Mouse (Mus musculus): Measurements from ENCODE around the gene Znhit1. TPM values are rescaled to one million over a fixed set of nuclear protein-coding genes. Genes with fewer than 3 reads are reported as not detected.

Gene Znhit1
- 86.4 and 102 TPM in 2 replicates for polyA plus RNA-seq (2015; fragmentation: Nextera tagmentation; extraction: Ambion mirVana)

- peak within 1 kb of the TSS; percentile 92 for H3K9ac ChIP-seq
- no peaks in the 10 kb centered on the region for H3K27me3 ChIP-seq
- peaks cover 58% of the 10 kb centered on the region for H3K36me3 ChIP-seq
- no peaks in the 10 kb centered on the region for H3K9me3 ChIP-seq (replicated peaks)
- H3K4me1 ChIP-seq, result peaks cover 15% of the 10 kb centered on the region
- peak within 1 kb of the TSS; percentile 92 for H3K4me3 ChIP-seq (replicated peaks)
- ATAC-seq (replicated peaks; ENCODE audit: low FRiP score), result peak; percentile 2; the same call in 1 of the 2 replicates
- 3% methylated on average over 12 of the region's 12 CpGs for WGBS
- H3K27ac ChIP-seq, result peak within 1 kb of the TSS; percentile 96
- H3K4me2 ChIP-seq, result peak within 1 kb of the TSS; percentile 91
These were observed at the start of gene Znhit1 for GRCm38 (mm10) chr5:136987934-136988271. TSS of gene Znhit1 (minus strand) at chr5:136988021.

GRCm38 (mm10) chr5:137036211-137036610 lies 48.4 kb upstream of the Znhit1 start:
- Histone ChIP-seq H3K4me2 (no peak overlapping the region), H3K9me3 (replicated peaks) (no peaks in the 10 kb centered on the region), H3K9ac (no peak overlapping the region), H3K36me3 (peaks cover 53% of the 10 kb centered on the region), H3K4me1 (peaks cover 21% of the 10 kb centered on the region), H3K27ac (no peak overlapping the region), H3K4me3 (replicated peaks) (no peak overlapping the region), H3K27me3 (peaks cover 16% of the 10 kb centered on the region)
- no peak for ATAC-seq (replicated peaks; ENCODE audit: low FRiP score)
- WGBS, result 86% methylated on average over 13 of the region's 13 CpGs

DNA sequence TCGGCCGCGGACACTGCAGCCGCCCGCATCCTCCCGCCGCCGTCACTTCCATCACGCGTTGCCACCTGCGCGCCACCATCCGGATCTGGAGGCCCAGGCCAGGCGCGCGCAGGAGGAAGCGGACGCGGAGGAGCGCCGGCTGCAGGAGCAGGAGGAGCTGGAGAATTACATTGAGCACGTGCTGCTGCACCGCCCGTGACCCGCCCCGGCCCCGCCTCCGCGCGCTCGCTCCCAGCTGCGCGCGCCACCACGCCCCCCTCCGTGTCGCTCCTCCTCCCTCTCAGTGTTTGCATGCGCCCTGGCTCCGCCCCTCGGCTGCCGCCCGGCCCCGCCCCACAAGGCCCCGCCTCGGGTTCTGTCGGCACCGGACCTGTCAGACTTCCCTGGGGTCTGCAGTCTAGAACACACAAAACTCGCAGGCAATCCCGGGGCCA lies 44.8 kb upstream of the Znhit1 start:
- Histone ChIP-seq H3K9me3 (replicated peaks) (no peaks in the 10 kb centered on the region), H3K4me2 (peak overlapping the region; percentile 100), H3K27me3 (peaks cover 51% of the 10 kb centered on the region), H3K9ac (peak overlapping the region; percentile 26; the same call in 1 of the 2 replicates), H3K4me1 (peaks cover 50% of the 10 kb centered on the region), H3K27ac (no peak overlapping the region), H3K36me3 (peaks cover 19% of the 10 kb centered on the region), H3K4me3 (replicated peaks) (peak overlapping the region; percentile 54)
- WGBS, result 1% methylated on average over 44 of the region's 49 CpGs
- peak; percentile 81 for ATAC-seq (replicated peaks; ENCODE audit: low FRiP score)

- Histone ChIP-seq H3K9ac (no peak overlapping the region), H3K9me3 (replicated peaks) (no peaks in the 10 kb centered on the region), H3K4me2 (peak overlapping the region; percentile 100), H3K27me3 (peaks cover 56% of the 10 kb centered on the region), H3K4me1 (peaks cover 50% of the 10 kb centered on the region), H3K4me3 (replicated peaks) (peak overlapping the region; percentile 54), H3K36me3 (peaks cover 13% of the 10 kb centered on the region), H3K27ac (no peak overlapping the region)
- ATAC-seq (replicated peaks; ENCODE audit: low FRiP score), result no peak
- WGBS, result under 1% methylated on average over 30 of the region's 33 CpGs
These were observed 44.2 kb upstream of the Znhit1 start for GRCm38 (mm10) chr5:137032033-137032421.

- WGBS, result under 1% methylated on average over 78 of the region's 78 CpGs
- no peak for ATAC-seq (replicated peaks; ENCODE audit: low FRiP score)
- H3K9ac ChIP-seq, result no peak overlapping the region
- H3K4me2 ChIP-seq, result peak overlapping the region; percentile 100
- H3K27ac ChIP-seq, result no peak overlapping the region
- H3K4me1 ChIP-seq, result peaks cover 50% of the 10 kb centered on the region
- peak overlapping the region; percentile 54 for H3K4me3 ChIP-seq (replicated peaks)
- peaks cover 62% of the 10 kb centered on the region for H3K27me3 ChIP-seq
- H3K9me3 ChIP-seq (replicated peaks), result no peaks in the 10 kb centered on the region
- H3K36me3 ChIP-seq, result peaks cover 6% of the 10 kb centered on the region
These were observed 43.5 kb upstream of the Znhit1 start for GRCm38 (mm10) chr5:137031076-137032032.

DNA sequence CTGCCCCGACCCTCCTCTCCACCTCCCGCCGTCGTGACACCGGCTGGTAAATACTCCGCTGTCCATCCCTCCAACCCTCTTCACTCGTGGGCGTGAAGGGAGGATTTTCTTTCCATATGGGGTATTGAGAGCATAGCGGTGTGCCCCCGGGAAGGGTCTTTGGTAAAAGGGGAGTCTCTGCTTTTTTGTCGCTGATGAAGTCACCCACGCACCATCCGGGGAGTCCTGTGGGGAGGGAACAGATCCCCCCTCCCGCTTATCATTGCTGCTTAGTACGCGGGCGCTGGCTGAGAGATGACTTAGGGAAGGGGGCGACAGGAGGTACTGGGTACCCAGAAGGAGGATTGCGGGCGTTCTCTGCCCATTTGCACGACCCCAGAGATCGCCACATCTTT lies 42.6 kb upstream of the Znhit1 start:
- no peaks in the 10 kb centered on the region for H3K36me3 ChIP-seq
- no peak overlapping the region for H3K27ac ChIP-seq
- no peaks in the 10 kb centered on the region for H3K9me3 ChIP-seq (replicated peaks)
- H3K4me1 ChIP-seq, result peaks cover 51% of the 10 kb centered on the region
- H3K4me3 ChIP-seq (replicated peaks), result peak overlapping the region; percentile 40
- ATAC-seq (replicated peaks; ENCODE audit: low FRiP score), result no peak
- no peak overlapping the region for H3K9ac ChIP-seq
- peaks cover 72% of the 10 kb centered on the region for H3K27me3 ChIP-seq
- WGBS, result 17% methylated on average over 22 of the region's 22 CpGs
- peak overlapping the region; percentile 61 for H3K4me2 ChIP-seq

GRCm38 (mm10) chr5:137029643-137030415 lies 42.0 kb upstream of the Znhit1 start:
- peak overlapping the region; percentile 40 for H3K4me3 ChIP-seq (replicated peaks)
- no peak overlapping the region for H3K27ac ChIP-seq
- ATAC-seq (replicated peaks; ENCODE audit: low FRiP score), result peak; percentile 69
- peaks cover 78% of the 10 kb centered on the region for H3K27me3 ChIP-seq
- peaks cover 57% of the 10 kb centered on the region for H3K4me1 ChIP-seq
- no peaks in the 10 kb centered on the region for H3K9me3 ChIP-seq (replicated peaks)
- peak overlapping the region; percentile 61 for H3K4me2 ChIP-seq
- no peak overlapping the region for H3K9ac ChIP-seq
- WGBS, result under 1% methylated on average over 52 of the region's 52 CpGs
- H3K36me3 ChIP-seq, result no peaks in the 10 kb centered on the region

DNA sequence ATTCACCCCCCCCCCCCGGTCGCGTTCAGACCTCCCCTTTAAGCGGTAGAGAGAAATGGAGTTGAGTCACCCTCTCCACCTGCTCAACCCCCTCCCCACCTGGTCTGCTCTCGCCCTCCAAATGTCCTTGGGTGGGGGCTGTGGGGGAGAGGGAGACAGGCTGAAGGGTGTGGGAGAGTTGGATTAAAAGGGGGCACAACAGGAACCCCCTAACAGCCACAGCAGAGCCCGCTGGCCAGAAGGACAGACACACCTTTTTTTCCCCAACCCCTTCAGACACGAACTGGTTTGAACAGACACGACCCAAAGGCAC lies 41.4 kb upstream of the Znhit1 start:
- Histone ChIP-seq H3K36me3 (no peaks in the 10 kb centered on the region), H3K9me3 (replicated peaks) (no peaks in the 10 kb centered on the region), H3K27ac (no peak overlapping the region), H3K9ac (no peak overlapping the region), H3K4me3 (replicated peaks) (peak overlapping the region; percentile 40), H3K27me3 (peaks cover 84% of the 10 kb centered on the region), H3K4me1 (peaks cover 59% of the 10 kb centered on the region), H3K4me2 (peak overlapping the region; percentile 61)
- ATAC-seq (replicated peaks; ENCODE audit: low FRiP score), result no peak
- WGBS, result under 1% methylated on average over 8 of the region's 8 CpGs

- ATAC-seq (replicated peaks; ENCODE audit: low FRiP score), result no peak
- Histone ChIP-seq H3K9ac (no peak overlapping the region), H3K27ac (no peak overlapping the region), H3K4me1 (peaks cover 59% of the 10 kb centered on the region), H3K9me3 (replicated peaks) (no peaks in the 10 kb centered on the region), H3K36me3 (no peaks in the 10 kb centered on the region), H3K4me2 (peak overlapping the region; percentile 61), H3K4me3 (replicated peaks) (no peak overlapping the region), H3K27me3 (peaks cover 89% of the 10 kb centered on the region)
- WGBS, result 2% methylated on average over 28 of the region's 29 CpGs
These were observed 40.9 kb upstream of the Znhit1 start for GRCm38 (mm10) chr5:137028561-137029272.

DNA sequence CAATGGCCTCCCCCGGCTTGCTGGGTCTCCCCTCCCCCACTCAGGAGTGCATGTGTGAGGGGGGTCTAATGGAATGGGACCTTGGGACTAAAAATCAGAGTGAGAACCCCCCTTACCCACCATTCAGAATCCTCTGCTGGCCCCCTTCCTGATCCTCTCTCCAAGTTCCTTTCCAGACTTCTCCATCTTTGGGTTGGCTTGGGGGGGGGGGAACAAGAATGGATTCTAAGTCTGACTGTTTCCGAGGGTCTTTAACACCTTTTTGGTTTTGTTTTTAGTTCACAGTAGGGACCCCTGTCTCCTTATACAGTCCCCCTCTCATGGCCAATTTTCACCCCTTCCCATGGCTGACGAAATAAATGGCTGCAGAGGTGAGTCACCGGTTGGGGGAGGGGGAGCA lies 38.3 kb upstream of the Znhit1 start, which contains the start of gene Vgf:
Gene Vgf (plus strand): TSS at position 301 of the 400 bp plus-strand sequence.
- Histone ChIP-seq H3K4me2 (peak within 1 kb of the TSS; percentile 43), H3K4me3 (replicated peaks) (no peak within 1 kb of the TSS), H3K27ac (no peak within 1 kb of the TSS), H3K9ac (no peak within 1 kb of the TSS), H3K4me1 (peaks cover 37% of the 10 kb centered on the region), H3K9me3 (replicated peaks) (no peaks in the 10 kb centered on the region), H3K36me3 (no peaks in the 10 kb centered on the region), H3K27me3 (peaks cover 72% of the 10 kb centered on the region)
- ATAC-seq (replicated peaks; ENCODE audit: low FRiP score), result no peak
- WGBS, result 32% methylated on average over 4 of the region's 4 CpGs

GRCm38 (mm10) chr5:137025132-137025531 lies 37.3 kb upstream of the Znhit1 start:
- Histone ChIP-seq H3K4me1 (peaks cover 27% of the 10 kb centered on the region), H3K4me3 (replicated peaks) (no peak overlapping the region), H3K9me3 (replicated peaks) (no peaks in the 10 kb centered on the region), H3K27ac (no peak overlapping the region), H3K27me3 (peaks cover 62% of the 10 kb centered on the region), H3K4me2 (peak overlapping the region; percentile 43), H3K36me3 (no peaks in the 10 kb centered on the region), H3K9ac (no peak overlapping the region)
- no peak for ATAC-seq (replicated peaks; ENCODE audit: low FRiP score)
- under 1% methylated on average over 23 of the region's 23 CpGs for WGBS
